Mouse (Mus musculus) liver, adult 2 months (tissue): ENCODE data around the gene Mrpl22. TPM values are rescaled to one million over a fixed set of nuclear protein-coding genes. Genes with fewer than 3 reads are reported as not detected.

Experiments
- DNase-seq: peaks from one replicate; pipeline ENCODE4 v3.0.0-alpha.2; 2011; ENCODE audit warnings: low read depth, low spot score; ENCODE audit errors: extremely low read depth
- H3K27ac ChIP-seq: fragments of 200-500 bp; replicated peaks from 2 replicates; pipeline ENCODE4 v1.5.1; 2012; ENCODE audit warnings: low read depth, mild to moderate bottlenecking, control low read depth, inconsistent platforms, low read length; ENCODE audit not compliant: insufficient read depth
- H3K27me3 ChIP-seq: fragments of 200-500 bp; 2 replicates; pipeline ENCODE4 v1.6.1; 2012; ENCODE audit warnings: mild to moderate bottlenecking, moderate library complexity, low read length, inconsistent platforms; ENCODE audit not compliant: control insufficient read depth, insufficient read depth
- H3K36me3 ChIP-seq: fragments of 200-500 bp; 2 replicates; pipeline ENCODE4 v1.6.1; 2012; ENCODE audit warnings: low read length, inconsistent platforms; ENCODE audit not compliant: control insufficient read depth, insufficient read depth
- H3K4me1 ChIP-seq: fragments of 200-500 bp; 2 replicates; pipeline ENCODE4 v1.6.1; 2011; ENCODE audit warnings: low read length; ENCODE audit not compliant: control insufficient read depth, insufficient read depth
- H3K4me3 ChIP-seq: fragments of 200-500 bp; 2 replicates; pipeline ENCODE4 v1.5.1; 2011; ENCODE audit warnings: low read depth, mild to moderate bottlenecking, control low read depth, low read length, moderate library complexity; ENCODE audit not compliant: insufficient read depth
- H3K79me2 ChIP-seq: fragments of 200-500 bp; 2 replicates; pipeline ENCODE4 v1.6.1; 2012; ENCODE audit warnings: inconsistent platforms, mild to moderate bottlenecking, low read length, moderate library complexity; ENCODE audit not compliant: control insufficient read depth, insufficient read depth
- H3K9ac ChIP-seq: fragments of 200-500 bp; 2 replicates; pipeline ENCODE4 v1.6.1; 2012; ENCODE audit warnings: low read depth, mild to moderate bottlenecking, control low read depth, inconsistent platforms, low read length
- CTCF ChIP-seq: fragments of 200-500 bp; IDR thresholded peaks from 2 replicates; pipeline ENCODE4 v1.5.1; 2011; ENCODE audit warnings: low read depth, low read length, control low read depth
- POLR2A ChIP-seq: fragments of 200-500 bp; IDR thresholded peaks from 2 replicates; pipeline ENCODE4 v1.6.1; 2011; ENCODE audit warnings: low read length, control low read depth; ENCODE audit not compliant: insufficient read depth; ENCODE audit errors: extremely low read depth
- WGBS: fragments of 180-500 bp; shearing (Covaris S2); methylation state at CpG from one replicate; pipeline ENCODE4 v1.1.7; 2018; 5-methylcytosine and 5-hydroxymethylcytosine counted together
- polyA plus RNA-seq: library from polyadenylated mRNA; depleted of rRNA; stranded (reverse); fragments of >200 nt; gene quantifications from 2 replicates; pipeline ENCODE4 v1.2.3, GENCODE M21; 2012
- total RNA-seq: library from RNA; depleted of rRNA; stranded (reverse); fragments of >200 nt; gene quantifications from 2 replicates; pipeline ENCODE4 v1.2.3, GENCODE M21; 2014

Gene Mrpl22
- total and polyA plus RNA-seq, 2 experiments = 41.1 to 63.4 TPM

GRCm38 (mm10) chr11:58200226-58200625 lies 28.8 kb downstream of the Mrpl22 start:
- H3K4me3 ChIP-seq = peak overlapping the region; percentile 70
- H3K27ac ChIP-seq = no peak overlapping the region; the same call in 1 of the 2 replicates
- TF ChIP-seq POLR2A (no peak), CTCF (no peak)
- WGBS = 19% methylated on average over 4 of the region's 4 CpGs
- DNase-seq = no peak
- H3K4me1 ChIP-seq = peaks cover 13% of the 10 kb centered on the region
- H3K27me3 ChIP-seq = no peaks in the 10 kb centered on the region
- H3K36me3 ChIP-seq = peaks cover 12% of the 10 kb centered on the region; the same call in 1 of the 2 replicates
- peaks cover 4% of the 10 kb centered on the region; the same call in 1 of the 2 replicates for H3K79me2 ChIP-seq
- H3K9ac ChIP-seq = peak overlapping the region; percentile 71

- WGBS = 65% methylated on average over 12 of the region's 12 CpGs
- TF ChIP-seq POLR2A (no peak), CTCF (no peak)
- peaks cover 4% of the 10 kb centered on the region; the same call in 1 of the 2 replicates for H3K79me2 ChIP-seq
Measured at GRCm38 (mm10) chr11:58201052-58201451, 29.6 kb downstream of the Mrpl22 start.

DNA sequence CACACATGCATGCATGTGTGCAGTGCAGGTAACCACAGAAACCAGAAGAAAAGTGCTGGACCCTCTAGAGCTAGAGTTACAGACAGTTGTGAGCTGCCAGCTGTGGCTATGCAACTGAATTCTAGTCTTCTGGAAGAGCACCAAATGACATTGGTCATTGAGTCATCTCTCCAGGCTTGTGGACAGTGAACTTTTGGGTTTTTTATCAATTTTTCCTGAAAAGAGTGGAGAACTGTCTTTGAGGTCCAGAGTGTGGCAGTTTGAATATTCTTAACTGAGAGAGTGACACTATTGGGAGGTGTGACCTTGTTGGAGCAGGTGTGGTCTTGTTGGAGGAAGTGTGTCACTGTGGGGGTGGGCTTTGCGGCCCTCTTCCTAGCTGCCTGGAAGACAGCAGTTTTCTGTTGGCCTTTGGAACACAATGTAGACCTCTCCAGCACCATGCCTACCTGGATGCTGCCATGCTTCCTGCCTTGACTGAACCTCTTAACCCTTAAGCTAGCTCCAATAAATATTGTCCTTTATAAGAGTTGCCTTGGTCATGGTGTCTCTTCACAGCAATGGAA lies 38.9 kb downstream of the Mrpl22 start:
- peak; percentile 82 for DNase-seq
- Histone ChIP-seq H3K4me1 (peaks cover 5% of the 10 kb centered on the region; the same call in 1 of the 2 replicates), H3K36me3 (peaks cover 17% of the 10 kb centered on the region), H3K27ac (no peak overlapping the region), H3K9ac (no peak overlapping the region), H3K4me3 (no peak overlapping the region), H3K27me3 (no peaks in the 10 kb centered on the region), H3K79me2 (no peaks in the 10 kb centered on the region)
- TF ChIP-seq CTCF = no peak
- no peak for TF ChIP-seq POLR2A
- 92% methylated on average over 1 of the region's 1 CpGs for WGBS

More at GRCm38 (mm10) chr11:58201052-58201451, 29.6 kb downstream of the Mrpl22 start:
- Histone ChIP-seq H3K4me1 (peaks cover 13% of the 10 kb centered on the region), H3K27ac (no peak overlapping the region), H3K27me3 (no peaks in the 10 kb centered on the region), H3K9ac (no peak overlapping the region), H3K36me3 (peaks cover 18% of the 10 kb centered on the region), H3K4me3 (no peak overlapping the region)
- DNase-seq = no peak

DNA sequence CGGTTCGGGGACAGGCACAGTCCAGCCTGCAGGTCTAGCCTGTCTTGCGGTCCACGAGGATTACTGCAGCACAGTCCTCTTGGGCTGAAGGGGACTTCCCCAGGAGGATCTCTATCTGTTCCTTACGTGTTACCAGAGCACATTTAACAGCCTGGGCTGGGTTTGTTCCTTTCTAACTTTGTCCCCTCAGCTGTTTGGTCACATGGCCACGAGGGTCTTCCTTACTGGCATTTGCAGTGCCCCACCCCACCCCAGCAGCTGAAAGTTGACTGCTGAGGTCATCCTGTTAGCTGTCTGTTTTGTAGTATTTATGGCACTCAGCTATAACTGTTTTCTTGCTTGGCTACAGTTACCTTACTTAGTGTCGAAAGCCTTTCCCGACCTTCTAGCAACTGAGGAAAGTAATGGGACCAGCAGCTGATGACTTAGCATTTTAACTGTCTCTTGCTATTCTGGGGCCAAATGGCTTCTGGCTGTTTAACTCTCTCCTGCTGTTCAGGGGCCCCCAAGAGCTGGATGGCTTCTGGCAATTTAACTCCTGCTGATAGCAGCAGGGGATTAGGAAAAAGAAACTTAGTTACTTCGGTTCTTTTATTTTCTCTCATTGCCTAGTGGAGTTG lies 39.7 kb downstream of the Mrpl22 start:
- H3K36me3 ChIP-seq = peaks cover 11% of the 10 kb centered on the region; the same call in 1 of the 2 replicates
- H3K79me2 ChIP-seq = no peaks in the 10 kb centered on the region; the same call in 1 of the 2 replicates
- H3K27ac ChIP-seq = no peak overlapping the region
- H3K4me3 ChIP-seq = no peak overlapping the region
- TF ChIP-seq POLR2A (no peak), CTCF (no peak)
- no peaks in the 10 kb centered on the region for H3K27me3 ChIP-seq
- peaks cover 9% of the 10 kb centered on the region; the same call in 1 of the 2 replicates for H3K4me1 ChIP-seq
- no peak overlapping the region for H3K9ac ChIP-seq
- no peak for DNase-seq
- WGBS = 46% methylated on average over 9 of the region's 9 CpGs

DNA sequence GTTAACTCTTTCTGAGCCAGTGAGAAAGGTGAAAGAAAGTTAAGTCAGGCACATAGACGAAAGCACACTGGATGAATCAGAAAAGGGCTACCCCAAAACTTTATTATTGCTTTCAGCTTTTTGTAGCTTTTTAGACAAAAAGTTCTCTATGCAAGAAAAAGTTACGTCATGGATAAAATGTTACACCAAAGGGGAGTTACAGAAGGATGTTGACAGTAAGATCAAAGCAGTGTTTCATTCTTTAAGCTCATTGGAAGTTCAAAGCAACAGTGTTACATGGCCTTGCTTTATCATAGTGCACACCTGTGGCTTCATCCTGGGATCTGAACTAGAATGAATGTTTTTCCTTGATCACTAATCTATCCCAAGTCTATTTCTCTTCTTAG lies 40.2 kb downstream of the Mrpl22 start:
- 77% methylated on average over 2 of the region's 2 CpGs for WGBS
- peaks cover 6% of the 10 kb centered on the region; the same call in 1 of the 2 replicates for H3K36me3 ChIP-seq
- no peaks in the 10 kb centered on the region for H3K27me3 ChIP-seq
- DNase-seq = no peak
- H3K79me2 ChIP-seq = peaks cover 4% of the 10 kb centered on the region; the same call in 1 of the 2 replicates
- peaks cover 11% of the 10 kb centered on the region for H3K4me1 ChIP-seq
- H3K27ac ChIP-seq = no peak overlapping the region
- H3K4me3 ChIP-seq = no peak overlapping the region
- no peak overlapping the region for H3K9ac ChIP-seq
- TF ChIP-seq POLR2A (no peak), CTCF (no peak)
